Mouse (Mus musculus): ENCODE data around the gene Clec12b. TPM values are rescaled to one million over a fixed set of nuclear protein-coding genes. Genes with fewer than 3 reads are reported as not detected.

Clec12b gene
- polyA plus RNA-seq, 1 experiment from 2014 or later, result 0.11 TPM

- Histone ChIP-seq H3K9ac (replicated peaks) (no peak overlapping the region), H3K36me3 (replicated peaks; ENCODE audit: insufficient read depth, low read length) (no peaks in the 10 kb centered on the region), H3K4me3 (ENCODE audit: low read depth, low read length) (no peak overlapping the region), H3K27me3 (ENCODE audit: insufficient read depth, low read length) (no peaks in the 10 kb centered on the region), H3K27ac (ENCODE audit: low read depth) (0 out of 2 replicates have a peak overlapping the region, but pooled peaks have one; percentile 6), H3K4me2 (ENCODE audit: low read depth, low read length) (no peak overlapping the region), H3K9me3 (ENCODE audit: low read length) (no peaks in the 10 kb centered on the region), H3K4me1 (ENCODE audit: insufficient read depth) (peaks cover 13% of the 10 kb centered on the region)
- ATAC-seq (peak; percentile 7; the same call in 1 of the 2 replicates), DNase-seq (no peak)
- no peak for TF ChIP-seq EP300 (IDR thresholded peaks at IDR 0.05; ENCODE audit: low read depth)
- TF ChIP-seq CTCF (IDR thresholded peaks at IDR 0.05; ENCODE audit: low read depth), result no peak
- WGBS (ENCODE audit: insufficient replicate concordance), result 58% methylated on average over 4 of the region's 4 CpGs
These were observed 37.5 kb upstream of the Clec12b start for GRCm38 (mm10) chr6:129423040-129423733.

DNA sequence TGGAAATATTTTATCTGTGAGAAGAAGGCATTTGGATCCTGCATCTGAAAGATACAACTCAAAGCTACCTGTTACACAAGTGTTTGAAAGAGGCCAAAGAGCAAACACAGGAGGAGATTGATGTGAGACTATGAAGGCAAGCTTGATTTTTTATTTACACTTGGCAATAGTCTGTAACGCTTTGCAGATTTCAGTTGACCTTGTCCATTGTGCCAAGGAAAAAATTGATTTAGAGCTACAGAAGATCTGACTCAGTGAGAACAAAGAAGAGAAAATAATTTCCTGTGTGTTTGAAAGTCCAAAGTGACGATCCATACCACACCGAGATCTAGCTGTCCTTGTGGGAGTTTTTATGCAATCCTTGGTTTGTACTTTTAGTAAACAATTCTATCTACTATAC, 36.6 kb upstream of the Clec12b start:
- Histone ChIP-seq H3K9ac (replicated peaks) (no peak overlapping the region), H3K27ac (ENCODE audit: low read depth) (no peak overlapping the region), H3K4me1 (ENCODE audit: insufficient read depth) (peaks cover 13% of the 10 kb centered on the region), H3K9me3 (ENCODE audit: low read length) (no peaks in the 10 kb centered on the region), H3K4me3 (ENCODE audit: low read depth, low read length) (no peak overlapping the region), H3K4me2 (ENCODE audit: low read depth, low read length) (no peak overlapping the region), H3K27me3 (ENCODE audit: insufficient read depth, low read length) (no peaks in the 10 kb centered on the region), H3K36me3 (replicated peaks; ENCODE audit: insufficient read depth, low read length) (no peaks in the 10 kb centered on the region)
- 62% methylated on average over 3 of the region's 3 CpGs for WGBS (ENCODE audit: insufficient replicate concordance)
- DNase-seq, result no peak
- no peak for ATAC-seq
- no peak for TF ChIP-seq EP300 (IDR thresholded peaks at IDR 0.05; ENCODE audit: low read depth)
- no peak for TF ChIP-seq CTCF (IDR thresholded peaks at IDR 0.05; ENCODE audit: low read depth)

DNA sequence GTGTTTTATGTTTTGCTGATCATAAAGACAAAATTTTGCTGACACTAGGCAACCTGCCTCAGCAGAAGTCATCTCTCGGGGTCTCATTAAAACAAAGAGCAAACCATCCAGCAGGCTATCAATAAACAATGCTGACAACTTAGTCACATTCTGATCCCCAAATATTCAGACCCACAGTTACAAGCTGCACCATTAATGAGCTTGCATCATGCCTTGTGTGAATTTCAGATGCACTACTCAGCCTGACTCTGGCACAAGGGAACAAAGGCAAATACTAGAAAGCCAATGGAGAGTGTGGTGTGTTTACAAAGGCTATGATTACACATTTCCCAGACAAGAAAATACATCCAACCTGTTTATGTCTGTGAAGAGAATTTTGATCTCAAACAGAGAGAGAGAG, 28.5 kb upstream of the Clec12b start:
- no peaks in the 10 kb centered on the region for H3K9me3 ChIP-seq (ENCODE audit: low read length)
- H3K4me3 ChIP-seq (ENCODE audit: low read depth, low read length), result no peak overlapping the region
- DNase-seq (no peak), ATAC-seq (no peak)
- H3K4me2 ChIP-seq (ENCODE audit: low read depth, low read length), result no peak overlapping the region
- no peaks in the 10 kb centered on the region for H3K4me1 ChIP-seq (ENCODE audit: insufficient read depth)
- H3K9ac ChIP-seq (replicated peaks), result no peak overlapping the region
- no peaks in the 10 kb centered on the region for H3K27me3 ChIP-seq (ENCODE audit: insufficient read depth, low read length)
- TF ChIP-seq EP300 (IDR thresholded peaks at IDR 0.05; ENCODE audit: low read depth), result no peak
- TF ChIP-seq CTCF (IDR thresholded peaks at IDR 0.05; ENCODE audit: low read depth), result no peak
- H3K27ac ChIP-seq (ENCODE audit: low read depth), result no peak overlapping the region
- WGBS (ENCODE audit: insufficient replicate concordance), result 58% methylated on average over 1 of the region's 1 CpGs
- H3K36me3 ChIP-seq (replicated peaks; ENCODE audit: insufficient read depth, low read length), result no peaks in the 10 kb centered on the region

- H3K9me3 ChIP-seq (ENCODE audit: low read length), result no peaks in the 10 kb centered on the region
- DNase-seq, result no peak
- no peak within 1 kb of the TSS for H3K4me3 ChIP-seq (ENCODE audit: low read depth, low read length)
These were observed 22.9 kb upstream of the Clec12b start, which contains the start of gene Clec9a for GRCm38 (mm10) chr6:129408562-129408961. Clec9a (plus strand) TSS chr6:129408862.

DNA sequence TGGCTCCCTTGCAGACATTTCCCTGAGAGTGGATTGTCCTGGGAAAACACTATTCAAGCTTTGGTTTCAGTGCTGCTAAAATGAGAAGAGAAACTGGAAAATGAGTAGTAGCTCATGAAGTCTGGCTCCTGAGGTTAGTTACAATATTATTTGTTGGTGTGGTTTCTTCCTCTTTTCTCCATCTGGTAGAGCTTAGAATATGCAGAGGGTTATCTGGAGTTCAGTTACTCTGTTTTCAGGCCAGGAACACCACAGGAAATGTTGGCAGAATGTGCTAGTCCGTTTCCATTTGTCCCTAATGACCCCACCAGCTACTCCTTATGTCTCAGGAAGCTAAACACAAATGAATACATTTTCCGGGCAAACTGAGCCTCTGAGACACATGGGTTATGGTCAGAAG, 21.6 kb upstream of the Clec12b start:
- H3K27me3 ChIP-seq (ENCODE audit: insufficient read depth, low read length), result no peaks in the 10 kb centered on the region
- no peak overlapping the region for H3K4me3 ChIP-seq (ENCODE audit: low read depth, low read length)
- TF ChIP-seq EP300 (IDR thresholded peaks at IDR 0.05; ENCODE audit: low read depth) (peak; percentile 55), CTCF (IDR thresholded peaks at IDR 0.05; ENCODE audit: low read depth) (no peak)
- WGBS (ENCODE audit: insufficient replicate concordance), result 26% methylated on average over 2 of the region's 2 CpGs
- no peaks in the 10 kb centered on the region for H3K9me3 ChIP-seq (ENCODE audit: low read length)
- peak overlapping the region; percentile 13; the same call in 1 of the 2 replicates for H3K4me2 ChIP-seq (ENCODE audit: low read depth, low read length)
- DNase-seq (no peak), ATAC-seq (peak; percentile 64)
- peak overlapping the region; percentile 66 for H3K27ac ChIP-seq (ENCODE audit: low read depth)
- no peaks in the 10 kb centered on the region for H3K4me1 ChIP-seq (ENCODE audit: insufficient read depth)
- H3K9ac ChIP-seq (replicated peaks), result no peak overlapping the region
- no peaks in the 10 kb centered on the region for H3K36me3 ChIP-seq (replicated peaks; ENCODE audit: insufficient read depth, low read length)

More at GRCm38 (mm10) chr6:129408562-129408961, 22.9 kb upstream of the Clec12b start, which contains the start of gene Clec9a:
- H3K36me3 ChIP-seq (replicated peaks; ENCODE audit: insufficient read depth, low read length), result no peaks in the 10 kb centered on the region
- 65% methylated on average over 2 of the region's 2 CpGs for WGBS (ENCODE audit: insufficient replicate concordance)
- no peak within 1 kb of the TSS for H3K9ac ChIP-seq (replicated peaks)
- H3K27me3 ChIP-seq (ENCODE audit: insufficient read depth, low read length), result no peaks in the 10 kb centered on the region
- ATAC-seq, result no peak
- H3K4me1 ChIP-seq (ENCODE audit: insufficient read depth), result no peaks in the 10 kb centered on the region
- H3K4me2 ChIP-seq (ENCODE audit: low read depth, low read length), result no peak within 1 kb of the TSS
- H3K27ac ChIP-seq (ENCODE audit: low read depth), result peak within 1 kb of the TSS; percentile 66; the same call in 1 of the 2 replicates
- TF ChIP-seq EP300 (IDR thresholded peaks at IDR 0.05; ENCODE audit: low read depth), result no peak
- no peak for TF ChIP-seq CTCF (IDR thresholded peaks at IDR 0.05; ENCODE audit: low read depth)

GRCm38 (mm10) chr6:129405999-129406398, 20.3 kb upstream of the Clec12b start:
- H3K27me3 ChIP-seq (ENCODE audit: insufficient read depth, low read length), result no peaks in the 10 kb centered on the region

More at GRCm38 (mm10) chr6:129405999-129406398, 20.3 kb upstream of the Clec12b start:
- DNase-seq, result no peak
- Histone ChIP-seq H3K4me2 (ENCODE audit: low read depth, low read length) (no peak overlapping the region), H3K9me3 (ENCODE audit: low read length) (no peaks in the 10 kb centered on the region), H3K36me3 (replicated peaks; ENCODE audit: insufficient read depth, low read length) (no peaks in the 10 kb centered on the region), H3K4me1 (ENCODE audit: insufficient read depth) (no peaks in the 10 kb centered on the region), H3K27ac (ENCODE audit: low read depth) (peak overlapping the region; percentile 66; the same call in 1 of the 2 replicates), H3K4me3 (ENCODE audit: low read depth, low read length) (no peak overlapping the region), H3K9ac (replicated peaks) (no peak overlapping the region)
- ATAC-seq, result no peak
- no peak for TF ChIP-seq CTCF (IDR thresholded peaks at IDR 0.05; ENCODE audit: low read depth)
- TF ChIP-seq EP300 (IDR thresholded peaks at IDR 0.05; ENCODE audit: low read depth), result peak; percentile 40; the same call in 1 of the 2 replicates
